Mouse (Mus musculus) midbrain, embryonic 14.5 days (tissue): ENCODE data around the gene Klf12. TPM values are rescaled to one million over a fixed set of nuclear protein-coding genes. Genes with fewer than 3 reads are reported as not detected.

Experiments used
- ATAC-seq: fragments of 200-750 bp; cut with Nextera tagmentation; 2 replicates; pipeline ENCODE4 v1.8.0; 2017; ENCODE audit warnings: moderate number of reproducible peaks, moderate library complexity; ENCODE audit not compliant: low FRiP score, low TSS enrichment
- DNase-seq: peaks from one replicate; pipeline ENCODE4 v3.0.0-alpha.2; 2015
- H3K27ac ChIP-seq: fragments of 300-500 bp; sonication (generic); replicated peaks from 2 replicates; pipeline ENCODE4 v1.5.1; 2014; ENCODE audit warnings: mild to moderate bottlenecking, low read depth, low read length, moderate library complexity
- H3K27me3 ChIP-seq: fragments of 300-500 bp; sonication (generic); 2 replicates; pipeline ENCODE4 v1.6.1; 2014; ENCODE audit warnings: low read length, control low read depth, mixed read lengths; ENCODE audit not compliant: control insufficient read depth, insufficient read depth
- H3K36me3 ChIP-seq: fragments of 300-500 bp; sonication (generic); 2 replicates; pipeline ENCODE4 v1.6.1; 2014; ENCODE audit warnings: low read length, control low read depth; ENCODE audit not compliant: control insufficient read depth, insufficient read depth
- H3K4me1 ChIP-seq: fragments of 300-500 bp; sonication (generic); 2 replicates; pipeline ENCODE4 v1.6.1; 2014; ENCODE audit warnings: mild to moderate bottlenecking, antibody characterized with exemption, low read length, control low read depth; ENCODE audit not compliant: control insufficient read depth, insufficient read depth
- H3K4me2 ChIP-seq: fragments of 300-500 bp; sonication (generic); 2 replicates; pipeline ENCODE4 v1.6.1; 2014; ENCODE audit warnings: mild to moderate bottlenecking, low read length, moderate library complexity
- H3K4me3 ChIP-seq: fragments of 300-500 bp; sonication (generic); replicated peaks from 2 replicates; pipeline ENCODE4 v1.5.1; 2014; ENCODE audit warnings: low read depth, low read length
- H3K9ac ChIP-seq: fragments of 300-500 bp; sonication (generic); replicated peaks from 2 replicates; pipeline ENCODE4 v1.6.1; 2014; ENCODE audit warnings: mild to moderate bottlenecking, low read length, moderate library complexity
- H3K9me3 ChIP-seq: fragments of 300-500 bp; sonication (generic); 2 replicates; pipeline ENCODE4 v1.6.1; 2016; ENCODE audit warnings: low read length, control low read depth, mixed read lengths; ENCODE audit not compliant: control insufficient read depth
- WGBS: fragments of 180-500 bp; shearing (Covaris S2); extraction: QIAGEN DNeasy Blood & Tissue Kit; methylation state at CpG from one replicate; pipeline ENCODE4 v1.1.7; 2014; 5-methylcytosine and 5-hydroxymethylcytosine counted together
- polyA plus RNA-seq: library from polyadenylated mRNA; unstranded; fragments of >200 nt; fragmentation: Nextera tagmentation; extraction: Ambion mirVana; gene quantifications from 2 replicates; pipeline ENCODE4 v1.2.1, GENCODE M21; 2014

Klf12 gene
- polyA plus RNA-seq, 1 experiment from 2014 or later: 61.4 TPM

GRCm38 (mm10) chr14:100222260-100222659 lies 62.2 kb downstream of the Klf12 start:
- ATAC-seq (no peak), DNase-seq (no peak)
- no peaks in the 10 kb centered on the region for H3K27me3 ChIP-seq
- no peaks in the 10 kb centered on the region for H3K36me3 ChIP-seq
- no peak overlapping the region for H3K4me3 ChIP-seq
- H3K4me2 ChIP-seq: no peak overlapping the region
- H3K4me1 ChIP-seq: 0 out of 2 replicates have a peak, but pooled peaks cover 7% of the 10 kb centered on the region
- WGBS: 79% methylated on average over 4 of the region's 4 CpGs
- H3K9me3 ChIP-seq: no peaks in the 10 kb centered on the region
- no peak overlapping the region for H3K9ac ChIP-seq
- no peak overlapping the region for H3K27ac ChIP-seq

- H3K4me2 ChIP-seq: no peak overlapping the region
- H3K9me3 ChIP-seq: no peaks in the 10 kb centered on the region
- no peak overlapping the region for H3K4me3 ChIP-seq
- no peaks in the 10 kb centered on the region for H3K27me3 ChIP-seq
- peaks cover 9% of the 10 kb centered on the region; the same call in 1 of the 2 replicates for H3K4me1 ChIP-seq
- H3K27ac ChIP-seq: no peak overlapping the region
- no peak overlapping the region for H3K9ac ChIP-seq
- no peak for DNase-seq
- H3K36me3 ChIP-seq: no peaks in the 10 kb centered on the region
- WGBS: 53% methylated on average over 4 of the region's 4 CpGs
- no peak for ATAC-seq
These were observed 69.2 kb downstream of the Klf12 start for GRCm38 (mm10) chr14:100215213-100215785.

- H3K4me3 ChIP-seq: no peak overlapping the region
- ATAC-seq (no peak), DNase-seq (no peak)
- H3K36me3 ChIP-seq: no peaks in the 10 kb centered on the region
- no peaks in the 10 kb centered on the region for H3K9me3 ChIP-seq
- H3K9ac ChIP-seq: no peak overlapping the region
- H3K4me1 ChIP-seq: peaks cover 13% of the 10 kb centered on the region
- no peak overlapping the region for H3K4me2 ChIP-seq
- no peak overlapping the region for H3K27ac ChIP-seq
- H3K27me3 ChIP-seq: no peaks in the 10 kb centered on the region
- 81% methylated on average over 7 of the region's 7 CpGs for WGBS
These were observed 71.4 kb downstream of the Klf12 start for GRCm38 (mm10) chr14:100213066-100213465.

GRCm38 (mm10) chr14:100211826-100212117 lies 72.7 kb downstream of the Klf12 start:
- H3K4me2 ChIP-seq: no peak overlapping the region
- H3K9me3 ChIP-seq: no peaks in the 10 kb centered on the region
- ATAC-seq (no peak), DNase-seq (no peak)
- no peak overlapping the region for H3K4me3 ChIP-seq
- peaks cover 13% of the 10 kb centered on the region for H3K4me1 ChIP-seq
- WGBS: 79% methylated on average over 4 of the region's 4 CpGs
- no peak overlapping the region for H3K9ac ChIP-seq
- no peaks in the 10 kb centered on the region for H3K36me3 ChIP-seq
- no peak overlapping the region for H3K27ac ChIP-seq
- H3K27me3 ChIP-seq: no peaks in the 10 kb centered on the region

- no peak overlapping the region for H3K9ac ChIP-seq
- H3K4me2 ChIP-seq: no peak overlapping the region
- 0 out of 2 replicates have a peak overlapping the region, but pooled peaks have one; percentile 6 for H3K27ac ChIP-seq
- ATAC-seq (peak; percentile 64; the same call in 1 of the 2 replicates), DNase-seq (peak; percentile 68)
- no peaks in the 10 kb centered on the region for H3K27me3 ChIP-seq
- H3K36me3 ChIP-seq: no peaks in the 10 kb centered on the region
- H3K9me3 ChIP-seq: no peaks in the 10 kb centered on the region
- H3K4me3 ChIP-seq: no peak overlapping the region
- 42% methylated on average over 11 of the region's 11 CpGs for WGBS
- H3K4me1 ChIP-seq: peaks cover 13% of the 10 kb centered on the region
These were observed 73.2 kb downstream of the Klf12 start for GRCm38 (mm10) chr14:100211036-100211825.

GRCm38 (mm10) chr14:100209814-100210419 lies 74.6 kb downstream of the Klf12 start:
- Histone ChIP-seq H3K4me1 (peaks cover 13% of the 10 kb centered on the region), H3K27ac (no peak overlapping the region), H3K4me2 (no peak overlapping the region), H3K36me3 (no peaks in the 10 kb centered on the region), H3K9me3 (no peaks in the 10 kb centered on the region), H3K27me3 (no peaks in the 10 kb centered on the region), H3K9ac (no peak overlapping the region), H3K4me3 (no peak overlapping the region)
- 12% methylated on average over 12 of the region's 12 CpGs for WGBS
- DNase-seq (peak; percentile 49), ATAC-seq (no peak)

GRCm38 (mm10) chr14:100207081-100207480 lies 77.4 kb downstream of the Klf12 start:
- Histone ChIP-seq H3K9me3 (no peaks in the 10 kb centered on the region), H3K27me3 (no peaks in the 10 kb centered on the region), H3K4me1 (peaks cover 13% of the 10 kb centered on the region), H3K4me2 (no peak overlapping the region), H3K4me3 (no peak overlapping the region), H3K9ac (no peak overlapping the region), H3K27ac (no peak overlapping the region), H3K36me3 (no peaks in the 10 kb centered on the region)
- no peak for ATAC-seq
- 89% methylated on average over 3 of the region's 3 CpGs for WGBS
- no peak for DNase-seq

- H3K9ac ChIP-seq: no peak overlapping the region
- no peak for DNase-seq
- no peaks in the 10 kb centered on the region for H3K36me3 ChIP-seq
- H3K27me3 ChIP-seq: no peaks in the 10 kb centered on the region
- H3K4me1 ChIP-seq: peaks cover 9% of the 10 kb centered on the region
- H3K4me3 ChIP-seq: no peak overlapping the region
- no peak overlapping the region for H3K4me2 ChIP-seq
- WGBS: 95% methylated on average over 3 of the region's 3 CpGs
- no peak overlapping the region for H3K27ac ChIP-seq
- ATAC-seq: no peak
- H3K9me3 ChIP-seq: no peaks in the 10 kb centered on the region
These were observed 78.3 kb downstream of the Klf12 start for GRCm38 (mm10) chr14:100206207-100206606.
